ENCODE assay signal across 21 mouse cellular contexts in genomic region chr3:58054726-58055125, GRCm38 (mm10).
DNase-seq lines count a peak whose midpoint lies in the region; ATAC-seq and TF ChIP-seq lines count a peak whose summit lies in the region.
"Had no signal": no experiment of that assay in that cellular context is flagged by ENCODE, and none has a peak within 500 bp of the region (broad histone marks: within the 10 kb centered on the region; RNA-seq: fewer than 3 reads in every experiment).

No protein-coding gene starts in this region.

- no peak overlapping the region for H3K4me2 ChIP-seq in liver, postnatal 0 days (ENCODE audit: low read depth, low read length)
- H3K4me2 ChIP-seq in liver, embryonic 14.5 days (ENCODE audit: low read depth), result no peak overlapping the region
- no peak overlapping the region for H3K4me2 ChIP-seq in midbrain, postnatal 0 days (ENCODE audit: low read depth, low read length, poor library complexity, severe bottlenecking)
- no peak overlapping the region for H3K4me2 ChIP-seq in kidney, embryonic 14.5 days (replicated peaks; ENCODE audit: low read depth, low read length)
- H3K4me2 ChIP-seq: forebrain, embryonic 13.5 days; heart, embryonic 13.5 days; hindbrain, embryonic 13.5 days had no signal

- peak; percentile 16; the same call in 1 of the 2 replicates for ATAC-seq in frontal cortex, adult (ENCODE audit: low TSS enrichment)
- ATAC-seq in liver, postnatal 0 days, result no peak
- ATAC-seq in liver, embryonic 14.5 days (ENCODE audit: insufficient read depth), result peak; percentile 40; the same call in 1 of the 2 replicates
- no peak for ATAC-seq in midbrain, postnatal 0 days (ENCODE audit: low FRiP score)
- ATAC-seq in kidney, embryonic 14.5 days (ENCODE audit: low FRiP score, low TSS enrichment), result no peak
- ATAC-seq: forebrain, embryonic 13.5 days; forebrain, embryonic 16.5 days; hindbrain, embryonic 16.5 days; Patski had no signal

- H3K36me3 ChIP-seq in liver, postnatal 0 days (replicated peaks; ENCODE audit: insufficient read depth, low read length), result no peaks in the 10 kb centered on the region
- no peaks in the 10 kb centered on the region for H3K36me3 ChIP-seq in liver, embryonic 14.5 days (replicated peaks; ENCODE audit: control insufficient read depth, insufficient read depth, low read depth)
- no peaks in the 10 kb centered on the region for H3K36me3 ChIP-seq in midbrain, postnatal 0 days (ENCODE audit: insufficient read depth, low read length)
- H3K36me3 ChIP-seq in kidney, embryonic 14.5 days (ENCODE audit: control insufficient read depth, insufficient read depth, low read length), result no peaks in the 10 kb centered on the region
- H3K36me3 ChIP-seq: forebrain, embryonic 10.5 days; heart, embryonic 13.5 days; hindbrain, embryonic 13.5 days had no signal

- H3K27me3 ChIP-seq in liver, postnatal 0 days (ENCODE audit: insufficient read depth, low read length), result no peaks in the 10 kb centered on the region
- H3K27me3 ChIP-seq in liver, embryonic 14.5 days (ENCODE audit: control insufficient read depth, insufficient read depth, low read length), result no peaks in the 10 kb centered on the region
- H3K27me3 ChIP-seq in midbrain, postnatal 0 days (ENCODE audit: insufficient read depth, low read length), result no peaks in the 10 kb centered on the region
- H3K27me3 ChIP-seq in kidney, embryonic 14.5 days (ENCODE audit: control insufficient read depth, insufficient read depth, low read length), result no peaks in the 10 kb centered on the region
- H3K27me3 ChIP-seq: forebrain, embryonic 13.5 days; heart, embryonic 13.5 days; hindbrain, embryonic 13.5 days; Patski had no signal

- 75% methylated on average over 7 of the region's 7 CpGs for WGBS in liver, postnatal 0 days (ENCODE audit: insufficient replicate concordance)
- 60% methylated on average over 7 of the region's 7 CpGs for WGBS in liver, embryonic 14.5 days (ENCODE audit: insufficient replicate concordance)
- 93% methylated on average over 7 of the region's 7 CpGs for WGBS in midbrain, postnatal 0 days
- 77% methylated on average over 7 of the region's 7 CpGs for WGBS in kidney, embryonic 14.5 days

- TF ChIP-seq EP300 in liver, postnatal 0 days (IDR thresholded peaks at IDR 0.05; ENCODE audit: low read depth), result no peak
- no peak for TF ChIP-seq EP300 in liver, embryonic 14.5 days (IDR thresholded peaks at IDR 0.05; ENCODE audit: low read depth)

- no peaks in the 10 kb centered on the region for H3K9me3 ChIP-seq in liver, postnatal 0 days (ENCODE audit: low read length)
- H3K9me3 ChIP-seq in liver, embryonic 14.5 days (ENCODE audit: control insufficient read depth, low read length), result no peaks in the 10 kb centered on the region
- no peaks in the 10 kb centered on the region for H3K9me3 ChIP-seq in midbrain, postnatal 0 days (ENCODE audit: low read length)
- no peaks in the 10 kb centered on the region for H3K9me3 ChIP-seq in kidney, embryonic 14.5 days (ENCODE audit: control insufficient read depth, low read length)
- H3K9me3 ChIP-seq: forebrain, embryonic 10.5 days; forebrain, embryonic 13.5 days; heart, embryonic 13.5 days; hindbrain, embryonic 13.5 days had no signal

- H3K27ac ChIP-seq in liver, postnatal 0 days (ENCODE audit: low read depth), result no peak overlapping the region
- H3K27ac ChIP-seq in liver, embryonic 14.5 days, result no peak overlapping the region
- no peak overlapping the region for H3K27ac ChIP-seq in midbrain, postnatal 0 days (ENCODE audit: low read depth, low read length)
- no peak overlapping the region for H3K27ac ChIP-seq in kidney, embryonic 14.5 days (ENCODE audit: low read depth, low read length)
- H3K27ac ChIP-seq: forebrain, embryonic 10.5 days; forebrain, embryonic 13.5 days; heart, embryonic 13.5 days; hindbrain, embryonic 13.5 days had no signal

- no peak overlapping the region for H3K9ac ChIP-seq in liver, postnatal 0 days (replicated peaks)
- no peak overlapping the region for H3K9ac ChIP-seq in liver, embryonic 14.5 days (replicated peaks)
- H3K9ac ChIP-seq in midbrain, postnatal 0 days (replicated peaks; ENCODE audit: low read length, poor library complexity, severe bottlenecking), result no peak overlapping the region
- H3K9ac ChIP-seq in kidney, embryonic 14.5 days (ENCODE audit: low read depth, low read length), result no peak overlapping the region
- H3K9ac ChIP-seq: forebrain, embryonic 13.5 days; heart, embryonic 13.5 days; hindbrain, embryonic 13.5 days had no signal

- TF ChIP-seq CTCF in liver, postnatal 0 days (IDR thresholded peaks at IDR 0.05; ENCODE audit: low read depth), result no peak
- no peak for TF ChIP-seq CTCF in liver, embryonic 14.5 days (IDR thresholded peaks at IDR 0.05; ENCODE audit: low read depth)
- TF ChIP-seq CTCF in midbrain, postnatal 0 days (IDR thresholded peaks at IDR 0.05), result no peak

- no peak for DNase-seq in frontal cortex, postnatal 25 days (ENCODE audit: low spot score in 2 of 2)
- peak; percentile 41 for DNase-seq in liver
- no peak for DNase-seq in liver, postnatal 0 days
- DNase-seq in liver, embryonic 14.5 days (ENCODE audit: low read depth in 3 of 3, low spot score in 3 of 3), result no peak
- no peak for DNase-seq in midbrain, postnatal 0 days (ENCODE audit: low spot score)
- DNase-seq: adrenal gland, postnatal 10 days; adrenal gland, postnatal 36 days; cerebellum, adult 18-20 months; cerebellum, adult 9-10 months; cerebellum, postnatal 14 days; gastrocnemius, postnatal 14 days; heart, adult 11 months had no signal

- no peak overlapping the region for H3K4me3 ChIP-seq in liver, postnatal 0 days (ENCODE audit: low read depth, low read length)
- H3K4me3 ChIP-seq in liver, embryonic 14.5 days (ENCODE audit: insufficient read depth in 1 of 2, low read depth in 2 of 2, low read length in 2 of 2), result no peak overlapping the region
- H3K4me3 ChIP-seq in midbrain, postnatal 0 days (ENCODE audit: low read depth, low read length), result no peak overlapping the region
- H3K4me3 ChIP-seq in kidney, embryonic 14.5 days (ENCODE audit: low read length), result no peak overlapping the region
- H3K4me3 ChIP-seq: forebrain, embryonic 10.5 days; forebrain, embryonic 13.5 days; heart, embryonic 13.5 days; hindbrain, embryonic 13.5 days had no signal

- H3K4me1 ChIP-seq in liver, postnatal 0 days (ENCODE audit: insufficient read depth), result peaks cover 4% of the 10 kb centered on the region; the same call in 1 of the 2 replicates
- H3K4me1 ChIP-seq in liver, embryonic 14.5 days (replicated peaks; ENCODE audit: control insufficient read depth in 2 of 2, insufficient read depth in 2 of 2, low read length in 1 of 2), result peaks cover 18 to 28% of the 10 kb centered on the region in 2 experiments
- H3K4me1 ChIP-seq in midbrain, postnatal 0 days (ENCODE audit: insufficient read depth, low read length), result no peaks in the 10 kb centered on the region
- H3K4me1 ChIP-seq in kidney, embryonic 14.5 days (ENCODE audit: control insufficient read depth, insufficient read depth, low read length), result no peaks in the 10 kb centered on the region

Comparison
In these comparisons a context has a peak if more than half of its experiments do, and no peak if none do; other contexts are left out.
1. ATAC-seq: peak in frontal cortex, adult (single experiment) and liver, embryonic 14.5 days (single experiment); none in liver, postnatal 0 days (single experiment), midbrain, postnatal 0 days (single experiment) and kidney, embryonic 14.5 days (single experiment).